Mouse (Mus musculus) left cerebral cortex, postnatal 10 days (tissue): ENCODE results near the gene Smyd5. TPM values are rescaled to one million over a fixed set of nuclear protein-coding genes. Genes with fewer than 3 reads are reported as not detected.
A peak's percentile ranks its signal among the peaks of the same experiment; 100 is the strongest.

Experiments
- DNase-seq, 2 experiments: peaks; one replicate each; pipeline ENCODE4 v3.0.0; 2021 to 2022; ENCODE audit warnings: low spot score in 2 of 2, mixed read lengths in 1 of 2; ENCODE audit errors: extremely low spot score in 1 of 2
- intact Hi-C: fragments of 180-260 bp; cut with DNase I; formaldehyde crosslinking; loops from one replicate; pipeline ENCODE4 v1.15.1; 2025
- total RNA-seq, 2 experiments: library from RNA; stranded (reverse); gene quantifications; 2 replicates each; pipeline ENCODE4 v1.2.3; 2021

The Smyd5 gene
- total RNA-seq = 10 to 100 TPM; 45.7 to 47.7 TPM

DNA sequence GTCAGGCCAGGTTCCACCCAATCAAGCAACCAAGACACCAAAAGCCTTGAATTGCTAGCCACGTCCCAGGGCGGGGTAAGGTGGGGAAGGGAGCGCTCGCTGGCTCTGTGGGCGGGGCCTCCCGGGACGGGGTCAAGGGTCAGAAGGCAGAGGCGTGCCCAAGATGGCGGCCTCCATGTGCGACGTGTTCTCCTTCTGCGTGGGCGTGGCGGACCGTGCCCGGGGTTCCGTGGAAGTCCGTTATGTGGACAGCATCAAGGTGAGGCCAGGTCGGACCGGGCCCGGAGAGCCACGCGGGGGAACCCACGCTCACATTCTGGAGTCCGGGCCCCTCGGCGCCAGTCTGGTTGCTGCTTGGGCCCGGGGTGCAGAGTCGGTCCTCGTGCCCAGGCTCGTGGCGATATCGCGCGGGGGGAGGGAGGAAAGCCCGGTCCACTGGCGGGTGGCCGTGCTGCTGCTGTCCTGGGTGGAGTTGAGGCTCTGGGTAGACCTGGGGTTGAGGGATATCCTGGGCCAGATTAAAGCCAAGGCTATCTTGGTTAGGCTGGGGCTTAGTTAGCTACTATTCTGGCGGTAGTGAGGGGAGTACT lies at the start of gene Smyd5:
Gene Smyd5, plus strand, starts transcription at position 148 of the 590 bp plus-strand sequence.
- DNase-seq = peak; percentile 69 to 91
- intact Hi-C loops = no loop called here

DNA sequence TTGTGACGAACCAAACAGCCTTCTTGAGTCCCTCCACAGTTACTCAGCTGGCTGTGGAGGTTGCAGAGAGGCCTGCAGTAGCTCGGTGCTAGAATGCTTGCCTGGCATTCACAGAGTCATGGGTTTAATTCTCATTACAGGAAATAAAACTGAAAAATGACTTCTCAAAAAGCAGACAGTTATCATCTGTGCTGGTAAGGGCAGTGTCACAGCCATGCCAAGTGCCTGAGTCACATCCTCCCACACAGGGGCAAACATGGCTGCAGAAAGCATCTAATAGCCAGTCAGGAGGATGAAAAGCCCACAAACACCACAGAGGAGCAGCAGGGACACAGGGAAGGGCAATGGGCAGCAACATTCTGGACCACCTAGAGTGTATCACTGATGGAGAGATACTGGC lies 49.0 kb upstream of the Smyd5 start:
- intact Hi-C loops = no loop called here
- no peak for DNase-seq

DNA sequence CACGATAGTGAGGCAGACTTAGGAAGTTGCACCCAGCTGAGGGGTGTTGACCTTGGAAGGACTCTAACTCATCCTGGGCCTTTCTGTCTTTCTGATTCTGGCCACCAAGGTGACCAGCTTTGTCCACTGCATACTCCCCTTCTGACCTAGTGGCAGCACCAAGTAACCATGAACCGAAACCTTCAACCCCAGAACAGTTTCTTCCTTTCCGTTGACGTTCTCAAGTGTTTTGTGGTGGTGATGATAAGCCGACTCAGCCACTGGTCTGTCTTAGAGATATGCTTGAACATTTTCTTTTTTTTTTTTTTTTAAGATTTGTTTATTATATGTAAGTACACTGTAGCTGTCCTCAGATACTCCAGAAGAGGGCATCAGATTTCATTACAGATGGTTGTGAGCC lies 43.2 kb upstream of the Smyd5 start:
- intact Hi-C loops = no loop called here
- no peak for DNase-seq

DNA sequence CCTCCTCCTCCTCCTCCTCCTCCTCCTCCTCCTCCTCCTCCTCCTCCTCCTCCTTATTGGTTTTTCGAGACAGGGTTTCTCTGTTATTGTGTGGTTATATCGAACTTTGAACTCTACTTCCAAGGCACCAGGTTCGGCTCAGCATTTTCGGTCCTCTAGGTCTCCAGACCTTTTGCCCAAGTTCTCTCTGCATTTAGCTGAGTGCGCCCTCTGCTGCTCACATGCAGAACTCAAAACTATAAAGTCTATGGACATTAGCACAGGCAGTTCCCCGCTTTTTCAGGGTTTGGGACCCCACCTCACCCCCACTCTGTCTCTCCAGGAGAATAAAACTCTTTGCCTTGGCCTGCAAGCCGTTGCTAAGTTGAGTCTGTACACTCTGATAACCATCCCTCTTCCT lies 40.0 kb upstream of the Smyd5 start:
- intact Hi-C loops = loop anchor here (5.0 kb wide), 2 partner anchors 45 to 230 kb away; no protein-coding TSS in a partner anchor
- peak; percentile 48 to 72 for DNase-seq

DNA sequence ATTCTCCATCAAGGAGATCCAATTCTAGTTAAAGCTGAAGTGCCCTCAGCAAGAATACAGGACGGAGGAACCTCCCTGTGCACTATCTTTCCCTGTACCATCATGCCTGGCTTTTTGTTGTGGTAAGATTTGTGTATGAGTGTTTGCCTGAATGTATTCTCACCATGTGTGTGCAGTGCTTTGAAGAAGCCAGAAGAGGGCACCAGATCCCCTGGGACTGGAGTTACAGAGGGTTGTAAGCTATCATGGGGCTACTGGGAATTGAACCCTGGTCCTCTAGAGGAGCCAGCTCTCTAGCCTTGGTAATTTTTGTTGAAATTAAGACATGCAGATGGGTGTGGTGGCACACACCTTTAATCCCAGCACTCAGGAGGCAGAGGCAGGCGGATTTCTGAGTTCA lies 36.4 kb upstream of the Smyd5 start:
- intact Hi-C loops = no loop called here
- DNase-seq = no peak

DNA sequence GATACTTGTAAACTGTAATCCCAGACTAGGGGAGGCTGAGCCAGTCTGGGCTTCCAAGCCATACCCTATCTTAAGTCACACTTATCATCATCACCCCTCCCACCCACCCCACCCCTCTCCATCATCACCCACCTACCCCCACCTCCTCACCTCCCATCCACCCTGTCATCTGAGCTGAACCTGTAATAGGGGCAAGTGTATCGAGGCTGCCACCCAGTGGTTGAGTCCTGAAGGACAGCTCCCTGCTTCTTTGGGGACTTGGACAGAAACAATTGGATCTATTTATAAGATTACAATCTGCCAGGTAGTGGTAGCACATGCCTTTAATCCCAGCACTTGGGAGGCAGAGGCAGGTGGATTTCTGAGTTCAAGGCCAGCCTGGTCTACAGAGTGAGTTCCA lies 34.6 kb upstream of the Smyd5 start:
- intact Hi-C loops = no loop called here
- DNase-seq = peak in 1 of 2 experiments; percentile 46

DNA sequence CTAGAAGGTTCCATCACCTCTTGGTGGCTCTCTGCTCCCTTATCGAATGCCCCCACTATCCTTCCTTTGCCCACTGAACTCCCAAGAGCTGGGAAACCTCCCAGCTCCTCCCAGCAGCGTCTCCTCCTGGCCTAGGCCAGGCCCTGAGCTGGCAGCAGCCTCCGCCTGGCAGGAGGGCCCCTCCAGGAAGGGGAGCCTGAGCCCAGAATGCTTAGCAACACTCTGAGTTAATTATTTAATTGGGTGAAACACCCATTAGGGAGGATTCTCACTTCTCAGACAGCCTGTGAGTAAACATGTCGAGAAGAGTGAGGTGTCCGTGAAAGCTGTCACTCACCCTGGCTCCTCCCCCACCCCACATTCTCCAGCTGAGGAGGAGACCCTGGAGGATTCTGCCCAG lies 32.1 kb upstream of the Smyd5 start:
- intact Hi-C loops = no loop called here
- DNase-seq = no peak

DNA sequence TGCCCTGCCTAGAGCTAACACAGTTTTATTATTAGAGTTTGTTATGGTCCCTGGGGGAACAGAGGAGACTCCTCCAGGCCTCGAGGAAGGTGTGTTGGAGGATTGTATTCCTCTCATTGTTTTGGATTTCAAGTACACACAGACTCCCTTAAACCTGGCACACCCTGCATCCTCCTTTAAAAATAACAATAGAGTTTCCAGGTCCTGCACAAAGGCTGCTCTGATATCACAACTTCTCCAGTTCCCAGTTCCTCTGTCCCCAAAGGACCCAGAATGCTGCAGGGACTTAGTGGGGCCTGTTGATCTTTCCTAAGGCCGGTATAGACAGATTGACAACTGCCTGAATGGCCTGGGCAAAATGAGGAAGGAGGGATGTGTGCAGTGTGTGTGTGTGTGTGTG lies 29.2 kb upstream of the Smyd5 start:
- intact Hi-C loops = no loop called here
- no peak for DNase-seq

DNA sequence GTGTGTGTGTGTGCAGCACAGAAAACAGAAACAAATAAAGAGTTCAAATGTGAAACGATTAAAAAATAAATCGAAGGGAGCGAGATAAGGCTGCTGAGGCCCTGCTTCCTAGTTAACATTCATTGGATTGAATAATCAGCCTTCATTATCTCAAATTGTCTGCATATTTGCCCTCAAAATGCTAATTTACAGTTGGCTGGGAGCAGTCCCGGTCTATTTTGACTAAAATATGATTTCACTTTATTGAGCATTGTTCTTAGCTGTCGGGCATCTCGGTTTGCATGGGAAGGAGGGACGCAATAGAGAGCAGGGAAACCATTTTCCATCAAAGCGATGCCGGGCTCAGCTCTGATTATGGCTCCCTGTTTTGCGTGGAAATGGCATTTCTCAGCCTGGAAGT lies 28.8 kb upstream of the Smyd5 start:
- intact Hi-C loops = no loop called here
- no peak for DNase-seq

DNA sequence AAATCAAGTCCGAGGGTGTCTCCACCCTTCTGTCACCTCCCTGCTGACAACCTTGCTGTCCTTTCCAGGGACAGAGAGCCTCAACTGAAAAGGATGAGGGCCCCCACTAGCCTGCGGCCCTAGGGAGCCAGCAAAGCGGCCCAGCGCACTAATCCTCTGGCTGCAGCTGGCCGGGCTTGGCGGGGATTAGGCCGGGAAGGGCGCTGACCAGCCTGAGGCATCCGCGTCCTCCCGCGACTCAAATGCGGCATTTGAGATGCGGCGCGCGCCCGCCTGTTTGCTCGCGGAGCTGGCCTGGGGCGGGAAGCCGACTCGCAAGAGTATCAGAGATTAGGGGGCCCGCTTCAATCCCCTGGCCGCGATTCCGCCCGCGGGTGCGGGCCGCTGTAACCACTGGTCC lies 22.8 kb upstream of the Smyd5 start:
- intact Hi-C loops = loop anchor here (5.0 kb wide), 1 partner anchor 252 kb away; no protein-coding TSS in a partner anchor
- no peak for DNase-seq

DNA sequence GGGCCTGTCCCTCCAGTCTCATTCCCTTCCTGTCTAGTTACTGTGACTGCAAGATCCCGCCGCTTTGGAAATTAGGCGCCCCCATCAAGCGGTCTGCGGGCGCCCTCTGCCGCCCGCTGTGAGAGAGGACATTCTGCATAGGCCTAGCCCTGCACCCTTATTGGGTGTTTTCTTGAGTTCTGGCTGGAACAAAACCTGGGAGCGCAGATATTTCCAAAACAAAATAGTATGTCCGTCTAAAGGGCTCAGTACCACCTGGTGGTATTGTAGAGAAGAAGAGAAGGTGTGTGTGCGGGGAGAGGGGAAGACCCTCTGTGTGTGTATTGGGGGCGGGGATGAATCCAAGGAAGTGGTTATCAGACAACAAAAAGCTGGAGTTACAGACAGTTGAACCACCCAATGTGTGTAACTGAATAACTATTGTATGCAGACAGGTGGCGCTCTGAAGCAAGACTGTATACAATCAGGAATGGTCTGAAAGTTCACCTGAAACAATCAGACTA lies 21.0 kb upstream of the Smyd5 start:
- peak in 1 of 2 experiments; percentile 69 for DNase-seq
- intact Hi-C loops = no loop called here

DNA sequence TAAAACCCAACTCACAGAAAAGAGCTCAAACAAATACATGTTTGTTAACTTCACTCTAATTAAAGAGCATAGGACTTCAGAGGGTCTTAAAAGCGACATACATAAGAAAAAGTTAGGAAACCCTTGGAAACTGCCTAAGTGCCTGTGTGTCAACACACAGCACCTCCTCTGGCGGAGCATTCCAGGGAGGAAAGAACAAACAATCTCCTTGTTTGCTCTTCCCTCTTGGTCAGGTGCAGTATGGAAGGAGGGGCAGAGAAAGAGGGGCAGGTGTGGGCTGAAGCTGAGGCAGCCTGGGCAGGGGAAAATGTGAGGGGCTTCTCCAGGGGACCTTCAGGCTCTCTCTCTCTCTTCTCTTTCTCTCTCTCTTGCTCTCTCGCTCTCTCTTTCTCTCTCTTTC lies 16.0 kb upstream of the Smyd5 start:
- no peak for DNase-seq
- intact Hi-C loops = no loop called here

DNA sequence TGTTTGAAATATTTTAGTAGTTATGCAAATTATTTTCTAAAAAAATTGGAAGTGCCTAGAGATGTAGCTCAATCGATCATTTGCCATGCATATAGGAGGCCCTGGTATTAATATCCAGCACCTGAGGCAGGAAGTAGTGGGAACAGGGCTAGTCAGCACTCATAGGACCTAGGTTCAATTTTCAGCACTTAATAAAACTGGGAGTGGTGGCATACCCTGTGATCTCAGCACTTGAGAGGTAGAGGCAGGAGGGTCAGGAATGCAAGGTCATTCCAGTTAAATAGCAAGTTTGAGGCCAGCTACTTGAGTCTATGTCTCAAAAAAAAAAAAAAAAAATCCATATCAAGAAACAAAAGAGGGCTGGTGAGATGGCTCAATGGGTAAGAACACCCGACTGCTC lies 12.6 kb upstream of the Smyd5 start:
- intact Hi-C loops = no loop called here
- no peak for DNase-seq

DNA sequence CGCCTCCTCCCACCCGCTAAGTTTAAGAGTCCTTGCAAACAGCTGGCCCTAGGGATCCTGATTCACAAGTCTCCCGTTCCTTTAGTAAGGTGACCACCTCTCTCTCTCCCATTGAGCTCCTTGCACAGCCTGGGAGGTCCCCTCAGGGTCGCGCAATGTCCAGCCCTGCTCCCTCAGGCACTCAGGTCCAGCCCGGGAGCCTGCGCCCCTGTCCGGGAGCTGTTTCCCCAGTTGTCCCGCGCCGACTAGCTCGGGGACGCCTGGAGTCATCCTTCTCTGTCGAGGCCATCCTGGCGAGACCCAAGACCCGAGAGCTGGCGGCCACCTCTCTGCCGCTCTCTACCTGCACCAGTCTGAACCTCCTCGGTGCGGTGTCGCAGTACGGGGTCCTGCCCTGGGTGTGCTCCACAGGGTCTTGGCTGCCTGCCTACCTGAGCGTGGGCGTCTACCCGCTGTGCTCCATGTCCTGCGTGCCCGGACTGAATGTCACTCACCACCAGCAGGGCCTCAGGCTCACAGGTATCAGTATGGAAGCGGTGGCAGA lies 7.9 kb upstream of the Smyd5 start, which contains the start of gene Noto:
Gene Noto, plus strand, starts transcription at position 51 of the 544 bp plus-strand sequence.
- intact Hi-C loops = no loop called here
- peak in 1 of 2 experiments; percentile 45 for DNase-seq

DNA sequence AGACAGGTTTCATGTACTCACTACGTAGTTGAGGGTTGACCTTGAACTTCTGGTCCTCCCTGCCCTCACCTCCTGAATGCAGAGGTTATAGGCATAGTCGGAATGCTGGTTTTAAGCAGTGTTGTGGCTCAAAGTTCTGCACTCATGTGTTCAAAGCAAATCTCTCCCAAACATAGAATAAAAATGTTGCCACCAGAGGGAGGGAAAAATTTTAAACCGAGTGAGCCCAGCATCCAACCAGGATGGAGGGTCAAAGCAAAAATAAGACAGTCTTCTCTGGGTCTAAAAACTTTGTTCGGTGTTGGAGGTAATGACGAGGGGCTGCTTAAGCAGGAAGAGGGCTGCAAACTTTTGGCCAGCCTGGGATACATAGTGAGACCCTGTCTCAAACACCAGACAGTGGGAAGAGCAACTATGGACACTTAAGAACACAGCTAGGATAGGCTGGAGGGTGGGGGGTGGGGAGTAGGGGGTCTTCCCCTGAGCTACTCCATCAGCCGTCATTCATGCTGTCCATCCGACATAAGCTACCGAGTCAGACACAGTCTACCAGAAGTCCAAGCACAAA lies 431 bp upstream of the Smyd5 start:
- intact Hi-C loops = no loop called here
- DNase-seq = no peak

DNA sequence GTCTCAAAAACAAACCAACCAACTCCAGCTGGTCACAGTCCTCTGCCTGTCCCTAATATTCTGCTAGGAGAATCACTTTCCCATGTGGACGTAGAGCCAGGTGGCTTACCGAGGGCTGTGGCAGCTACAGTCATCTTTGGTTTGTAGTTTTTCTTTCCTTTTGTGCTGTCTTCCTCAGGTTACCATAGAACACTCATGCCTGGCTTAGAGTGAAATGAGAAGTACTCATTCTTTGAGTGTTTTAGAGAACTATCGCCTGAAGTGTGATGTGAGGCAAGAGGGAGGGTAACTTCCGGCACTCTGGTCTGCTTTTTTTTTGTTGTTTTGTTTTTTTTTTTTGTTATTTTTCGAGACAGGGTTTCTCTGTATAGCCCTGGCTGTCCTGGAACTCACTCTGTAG lies 2.1 kb downstream of the Smyd5 start:
- DNase-seq = no peak
- intact Hi-C loops = no loop called here

DNA sequence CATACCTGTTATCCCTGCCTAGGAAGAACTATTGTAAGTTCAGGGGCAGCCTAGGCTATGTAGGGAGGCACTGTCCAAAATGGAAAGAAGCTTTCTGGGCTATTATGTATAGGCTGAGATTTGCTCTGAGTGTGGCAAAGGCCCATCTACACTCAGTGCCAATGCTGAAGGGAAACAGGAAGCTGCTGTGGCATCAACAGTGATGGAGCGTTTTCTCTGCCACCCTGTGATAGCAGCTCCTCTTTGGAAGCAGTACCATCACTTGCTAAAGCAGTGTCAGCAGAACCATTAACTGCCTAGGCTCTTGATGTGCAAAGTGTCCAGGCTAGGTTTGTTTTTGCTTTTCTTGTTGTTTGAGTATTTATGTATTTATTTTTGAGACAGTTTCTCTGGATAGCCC lies 4.4 kb downstream of the Smyd5 start:
- intact Hi-C loops = no loop called here
- no peak for DNase-seq

DNA sequence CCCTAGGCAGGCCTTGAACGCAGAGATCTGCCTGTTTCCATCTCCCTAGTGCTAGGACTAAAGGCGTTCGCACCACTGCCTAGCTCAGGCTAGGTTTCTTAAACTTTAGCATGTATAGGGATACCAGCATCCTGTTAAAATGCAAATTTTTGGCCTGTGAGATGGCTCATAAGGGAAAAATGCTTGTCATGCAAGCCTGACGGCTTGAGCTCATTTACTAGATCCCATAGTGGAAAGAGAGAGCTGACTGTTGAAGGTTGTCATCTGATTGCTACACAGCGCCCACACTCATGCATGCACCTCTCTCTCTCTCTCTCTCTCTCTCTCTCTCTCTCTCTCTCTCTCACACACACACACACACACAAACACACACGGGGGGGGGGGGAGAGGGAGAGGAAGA lies 4.8 kb downstream of the Smyd5 start:
- intact Hi-C loops = no loop called here
- no peak for DNase-seq

DNA sequence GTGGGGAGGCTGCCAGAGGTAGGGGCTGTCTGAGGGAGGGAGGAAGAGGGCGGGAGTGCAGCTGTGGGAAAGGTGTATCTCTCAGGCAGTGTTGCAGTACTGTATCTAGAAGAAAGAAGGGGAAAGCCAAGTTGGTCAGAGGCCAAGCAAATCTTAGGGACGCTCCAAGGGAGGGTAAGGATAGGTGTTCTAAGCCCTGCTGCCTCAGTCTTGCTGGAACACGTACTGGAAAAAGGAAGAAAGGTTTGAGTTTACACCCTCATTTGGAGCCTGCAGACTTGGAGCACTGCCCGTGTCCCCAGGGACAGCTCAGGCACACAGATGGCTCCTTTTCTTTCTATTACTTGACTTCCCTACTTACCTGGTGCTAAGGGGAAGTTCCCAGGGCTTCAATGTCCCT lies 9.4 kb downstream of the Smyd5 start:
- DNase-seq = no peak
- intact Hi-C loops = no loop called here

DNA sequence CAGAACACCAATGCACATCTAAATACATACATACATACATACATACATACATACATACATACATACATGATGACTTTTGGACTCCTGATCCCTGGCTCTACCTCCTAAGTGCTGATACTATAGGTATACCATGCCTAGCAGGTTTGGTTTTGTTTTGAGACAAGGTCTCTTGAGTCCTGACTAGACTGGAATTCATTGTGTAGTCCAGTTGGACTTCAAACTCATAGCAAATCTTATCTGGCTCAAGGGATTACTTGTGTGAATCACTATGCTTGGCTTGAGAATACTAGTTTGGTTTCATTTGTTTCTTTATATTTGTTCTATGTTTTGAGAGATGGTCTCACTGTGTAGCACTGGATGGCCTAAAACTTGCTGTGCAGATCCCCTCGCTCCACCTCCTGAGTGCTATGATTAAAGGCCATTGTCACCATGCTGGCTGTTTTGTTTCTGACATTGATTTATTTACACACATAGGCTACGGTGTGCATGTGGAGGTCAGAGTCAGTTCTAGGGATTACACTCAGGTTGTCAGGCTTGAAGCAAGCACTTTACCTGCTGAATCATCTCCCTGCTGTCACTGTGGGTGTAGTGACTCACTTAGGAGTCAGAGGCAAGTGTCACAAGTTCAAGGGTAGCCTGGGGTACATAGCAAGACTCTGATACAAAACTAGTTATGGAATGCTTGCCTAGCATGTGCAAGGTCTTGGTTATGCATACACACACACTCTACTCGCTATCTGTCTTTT lies 11.9 kb downstream of the Smyd5 start:
- no peak for DNase-seq
- intact Hi-C loops = no loop called here
